7 mouse cellular contexts compared by ENCODE assay signal in the genomic region with DNA sequence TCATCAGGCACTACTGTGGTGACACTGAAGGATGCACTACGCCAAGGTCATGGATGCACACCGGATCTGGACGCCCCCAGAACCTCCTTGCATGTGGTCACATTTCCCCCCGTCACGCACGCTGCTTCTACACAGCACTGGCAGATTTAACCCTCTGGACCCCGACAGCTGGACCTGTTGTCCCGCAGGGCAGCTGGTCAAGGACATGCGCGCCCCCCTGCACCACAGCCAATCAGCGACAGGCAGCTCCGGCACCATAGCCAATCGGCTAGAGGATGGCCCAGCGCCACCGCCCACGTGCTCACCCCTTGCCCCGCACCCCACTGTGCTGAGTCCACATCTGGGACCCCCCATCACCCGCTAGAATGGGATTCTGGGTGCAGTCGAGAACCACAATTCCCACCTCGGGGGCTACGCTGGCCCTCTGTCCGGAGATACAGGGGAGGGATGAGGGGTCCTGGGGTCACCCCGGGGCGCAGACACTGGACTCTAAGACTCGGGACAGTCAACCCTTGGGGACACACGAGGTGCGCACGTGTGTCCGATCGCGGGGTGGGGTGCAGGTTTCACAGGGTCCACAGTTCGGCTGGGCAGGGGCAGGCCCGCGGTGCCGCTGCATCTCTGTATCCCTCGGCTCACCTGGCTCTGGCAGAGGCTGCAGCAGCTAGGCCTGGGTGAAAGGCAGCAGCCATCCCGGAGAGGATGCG. TPM values are rescaled to one million over a fixed set of nuclear protein-coding genes. Genes with fewer than 3 reads are reported as not detected.
DNase-seq lines count a peak whose midpoint lies in the region; ATAC-seq lines count a peak whose summit lies in the region.

No protein-coding gene starts in this region.

- no peaks in the 10 kb centered on the region for H3K36me3 ChIP-seq in embryonic facial prominence, embryonic 11.5 days (replicated peaks; ENCODE audit: control insufficient read depth, insufficient read depth, low read depth, low read length)
- no peaks in the 10 kb centered on the region for H3K36me3 ChIP-seq in limb, embryonic 11.5 days (ENCODE audit: control insufficient read depth, insufficient read depth, low read length)
- no peaks in the 10 kb centered on the region for H3K36me3 ChIP-seq in midbrain, embryonic 13.5 days

- peak; percentile 90 for DNase-seq in adrenal gland, postnatal 14 days
- peak; percentile 80 for DNase-seq in embryonic facial prominence, embryonic 11.5 days (ENCODE audit: low spot score)
- peak; percentile 100 for DNase-seq in heart, adult 11 months
- DNase-seq in kidney, adult 18-20 months, result peak; percentile 88
- peak; percentile 84 for DNase-seq in limb, embryonic 11.5 days (ENCODE audit: low spot score)
- peak; percentile 57 for DNase-seq in spleen, adult 12 weeks (ENCODE audit: low spot score)

- peak overlapping the region; percentile 57 for H3K27ac ChIP-seq in embryonic facial prominence, embryonic 11.5 days (replicated peaks; ENCODE audit: low read depth, low read length)
- H3K27ac ChIP-seq in limb, embryonic 11.5 days (replicated peaks; ENCODE audit: low read depth, low read length), result 0 out of 2 replicates have a peak overlapping the region, but pooled peaks have one; percentile 10
- H3K27ac ChIP-seq in midbrain, embryonic 13.5 days, result peak overlapping the region; percentile 80

- H3K27me3 ChIP-seq in embryonic facial prominence, embryonic 11.5 days (ENCODE audit: control insufficient read depth, insufficient read depth, low read length), result no peaks in the 10 kb centered on the region
- H3K27me3 ChIP-seq in limb, embryonic 11.5 days (ENCODE audit: control insufficient read depth, insufficient read depth, low read length), result no peaks in the 10 kb centered on the region
- H3K27me3 ChIP-seq in midbrain, embryonic 13.5 days, result no peaks in the 10 kb centered on the region

- WGBS in embryonic facial prominence, embryonic 11.5 days, result under 1% methylated on average over 38 of the region's 38 CpGs
- WGBS in limb, embryonic 11.5 days, result under 1% methylated on average over 36 of the region's 38 CpGs
- under 1% methylated on average over 38 of the region's 38 CpGs for WGBS in midbrain, embryonic 13.5 days

- H3K4me3 ChIP-seq in embryonic facial prominence, embryonic 11.5 days (ENCODE audit: low read depth, low read length), result peak overlapping the region; percentile 78
- peak overlapping the region; percentile 85 for H3K4me3 ChIP-seq in limb, embryonic 11.5 days (ENCODE audit: low read depth, low read length)
- H3K4me3 ChIP-seq in midbrain, embryonic 13.5 days (replicated peaks), result peak overlapping the region; percentile 97

- H3K4me2 ChIP-seq in embryonic facial prominence, embryonic 11.5 days (ENCODE audit: low read depth, low read length), result peak overlapping the region; percentile 72
- peak overlapping the region; percentile 76 for H3K4me2 ChIP-seq in limb, embryonic 11.5 days (ENCODE audit: low read depth, severe bottlenecking)
- peak overlapping the region; percentile 72 for H3K4me2 ChIP-seq in midbrain, embryonic 13.5 days (replicated peaks)

- no peaks in the 10 kb centered on the region for H3K9me3 ChIP-seq in embryonic facial prominence, embryonic 11.5 days (replicated peaks; ENCODE audit: control insufficient read depth, low read length)
- no peaks in the 10 kb centered on the region for H3K9me3 ChIP-seq in limb, embryonic 11.5 days (ENCODE audit: control insufficient read depth, low read length)
- no peaks in the 10 kb centered on the region for H3K9me3 ChIP-seq in midbrain, embryonic 13.5 days

- peak overlapping the region; percentile 78 for H3K9ac ChIP-seq in embryonic facial prominence, embryonic 11.5 days (replicated peaks; ENCODE audit: low read length)
- H3K9ac ChIP-seq in limb, embryonic 11.5 days (ENCODE audit: low read length), result peak overlapping the region; percentile 75
- peak overlapping the region; percentile 90 for H3K9ac ChIP-seq in midbrain, embryonic 13.5 days (replicated peaks)

- peaks cover 3% of the 10 kb centered on the region; the same call in 1 of the 2 replicates for H3K4me1 ChIP-seq in embryonic facial prominence, embryonic 11.5 days (ENCODE audit: control insufficient read depth, insufficient read depth, low read length)
- H3K4me1 ChIP-seq in limb, embryonic 11.5 days (ENCODE audit: control insufficient read depth, insufficient read depth, low read length), result 0 out of 2 replicates have a peak, but pooled peaks cover 3% of the 10 kb centered on the region
- peaks cover 25% of the 10 kb centered on the region for H3K4me1 ChIP-seq in midbrain, embryonic 13.5 days (replicated peaks)

- peak; percentile 94 for ATAC-seq in embryonic facial prominence, embryonic 11.5 days (replicated peaks; ENCODE audit: insufficient number of reproducible peaks, low FRiP score, low TSS enrichment, low read depth)
- peak; percentile 94 for ATAC-seq in limb, embryonic 11.5 days (ENCODE audit: insufficient number of reproducible peaks, low FRiP score, low TSS enrichment, low read depth)
- peak; percentile 96 for ATAC-seq in midbrain, embryonic 13.5 days

RNA-seq across cellular contexts. Expression of a gene that starts 0.6 kb away (rescaled TPM):
- 99.6 and 129 TPM in 2 replicates for total RNA-seq in adrenal gland, postnatal 14 days (2021)
- 79.8 and 95.8 TPM in 2 replicates for polyA plus RNA-seq in embryonic facial prominence, embryonic 11.5 days (2014; fragmentation: Nextera tagmentation; extraction: Ambion mirVana)
- polyA plus RNA-seq in limb, embryonic 11.5 days (2014; fragmentation: Nextera tagmentation; extraction: Ambion mirVana), result 79.5 and 100 TPM in 2 replicates
- polyA plus RNA-seq in midbrain, embryonic 13.5 days (2015; fragmentation: Nextera tagmentation; extraction: Ambion mirVana), result 165 and 176 TPM in 2 replicates

RNA-seq across cellular contexts. Expression of a gene that starts 34.4 kb away (rescaled TPM):
- total RNA-seq in adrenal gland, postnatal 14 days (2021), result 13.3 and 13.6 TPM in 2 replicates
- 15.2 and 15.4 TPM in 2 replicates for polyA plus RNA-seq in embryonic facial prominence, embryonic 11.5 days (2014; fragmentation: Nextera tagmentation; extraction: Ambion mirVana)
- 13.8 and 14.8 TPM in 2 replicates for polyA plus RNA-seq in limb, embryonic 11.5 days (2014; fragmentation: Nextera tagmentation; extraction: Ambion mirVana)
- 22.7 and 25.3 TPM in 2 replicates for polyA plus RNA-seq in midbrain, embryonic 13.5 days (2015; fragmentation: Nextera tagmentation; extraction: Ambion mirVana)

Comparison
In these comparisons a context has a peak if more than half of its experiments do, and no peak if none do; other contexts are left out.
1. Peak in every context shown above with its lines: DNase-seq, ATAC-seq, H3K4me3 ChIP-seq and H3K27ac ChIP-seq.
2. H3K27ac ChIP-seq: peak in every context shown above with its lines; median percentile 80 in midbrain, embryonic 13.5 days; 57 in embryonic facial prominence, embryonic 11.5 days; 10 in limb, embryonic 11.5 days.